Mouse (Mus musculus) retina, adult 2 months (tissue): Measurements from ENCODE around the gene Abhd17a.

Source experiments
- DNase-seq: peaks from one replicate; pipeline ENCODE4 v3.0.0-alpha.2; 2012; ENCODE audit warnings: low read depth, low spot score

Abhd17a gene

GRCm38 (mm10) chr10:80546945-80547344, 43.2 kb downstream of the Abhd17a start:
- DNase-seq, result no peak

GRCm38 (mm10) chr10:80545590-80545989, 44.6 kb downstream of the Abhd17a start:
- DNase-seq, result no peak

- DNase-seq, result no peak
Observed at GRCm38 (mm10) chr10:80543873-80544272, 46.3 kb downstream of the Abhd17a start.

GRCm38 (mm10) chr10:80539493-80539892, 50.6 kb downstream of the Abhd17a start:
- DNase-seq, result no peak

GRCm38 (mm10) chr10:80538710-80539394, 51.3 kb downstream of the Abhd17a start, which contains the start of gene Atp8b3:
Gene Atp8b3 (minus strand): TSS chr10:80539124.
- DNase-seq, result peak; percentile 25

GRCm38 (mm10) chr10:80538180-80538579, 52.0 kb downstream of the Abhd17a start:
- DNase-seq, result no peak

- no peak for DNase-seq
Observed at GRCm38 (mm10) chr10:80535711-80536110, 54.4 kb downstream of the Abhd17a start.

GRCm38 (mm10) chr10:80535071-80535470, 55.1 kb downstream of the Abhd17a start:
- no peak for DNase-seq

- no peak for DNase-seq
Observed at GRCm38 (mm10) chr10:80533704-80534103, 56.4 kb downstream of the Abhd17a start.
